Mouse (Mus musculus): ENCODE results near the gene Ak8.

Gene Ak8

GRCm38 (mm10) chr2:28699361-28700335, at the start of gene Ak8, which contains the start of gene Spaca9:
TSS of gene Ak8 (plus strand) at chr2:28700164.
TSS of gene Spaca9 (minus strand) at chr2:28699727.
- peak; percentile 47 for DNase-seq (ENCODE audit: low read depth, low spot score)

GRCm38 (mm10) chr2:28650526-28650925, 49.4 kb upstream of the Ak8 start:
- DNase-seq (ENCODE audit: low read depth, low spot score): no peak

- peak; percentile 38 for DNase-seq (ENCODE audit: low read depth, low spot score)
These were observed 46.6 kb upstream of the Ak8 start for GRCm38 (mm10) chr2:28653351-28653750.

- no peak for DNase-seq (ENCODE audit: low read depth, low spot score)
These were observed 45.7 kb upstream of the Ak8 start for GRCm38 (mm10) chr2:28654295-28654694.

GRCm38 (mm10) chr2:28656216-28656615, 43.7 kb upstream of the Ak8 start:
- no peak for DNase-seq (ENCODE audit: low read depth, low spot score)

GRCm38 (mm10) chr2:28662891-28663290, 37.1 kb upstream of the Ak8 start:
- no peak for DNase-seq (ENCODE audit: low read depth, low spot score)

- DNase-seq (ENCODE audit: low read depth, low spot score): no peak
These were observed 34.1 kb upstream of the Ak8 start for GRCm38 (mm10) chr2:28665818-28666217.

GRCm38 (mm10) chr2:28671438-28671837, 28.5 kb upstream of the Ak8 start:
- no peak for DNase-seq (ENCODE audit: low read depth, low spot score)

- no peak for DNase-seq (ENCODE audit: low read depth, low spot score)
These were observed 24.0 kb upstream of the Ak8 start for GRCm38 (mm10) chr2:28676005-28676404.

GRCm38 (mm10) chr2:28680710-28681109, 19.3 kb upstream of the Ak8 start:
- no peak for DNase-seq (ENCODE audit: low read depth, low spot score)

- DNase-seq (ENCODE audit: low read depth, low spot score): peak; percentile 45
These were observed 18.2 kb upstream of the Ak8 start for GRCm38 (mm10) chr2:28681718-28682117.

- no peak for DNase-seq (ENCODE audit: low read depth, low spot score)
These were observed 14.1 kb upstream of the Ak8 start for GRCm38 (mm10) chr2:28685895-28686294.

GRCm38 (mm10) chr2:28688431-28688830, 11.5 kb upstream of the Ak8 start:
- no peak for DNase-seq (ENCODE audit: low read depth, low spot score)

- DNase-seq (ENCODE audit: low read depth, low spot score): no peak
These were observed 7.3 kb upstream of the Ak8 start for GRCm38 (mm10) chr2:28692692-28693091.

GRCm38 (mm10) chr2:28698566-28698965, 1.4 kb upstream of the Ak8 start:
- DNase-seq (ENCODE audit: low read depth, low spot score): no peak

GRCm38 (mm10) chr2:28701646-28702262, 1.8 kb downstream of the Ak8 start:
- DNase-seq (ENCODE audit: low read depth, low spot score): no peak

GRCm38 (mm10) chr2:28706106-28706636, 6.2 kb downstream of the Ak8 start:
- no peak for DNase-seq (ENCODE audit: low read depth, low spot score)

GRCm38 (mm10) chr2:28706787-28707186, 6.8 kb downstream of the Ak8 start:
- DNase-seq (ENCODE audit: low read depth, low spot score): no peak

- no peak for DNase-seq (ENCODE audit: low read depth, low spot score)
These were observed 13.1 kb downstream of the Ak8 start for GRCm38 (mm10) chr2:28713036-28713435.

GRCm38 (mm10) chr2:28722419-28722818, 22.5 kb downstream of the Ak8 start:
- DNase-seq (ENCODE audit: low read depth, low spot score): no peak

- no peak for DNase-seq (ENCODE audit: low read depth, low spot score)
These were observed 23.9 kb downstream of the Ak8 start for GRCm38 (mm10) chr2:28723912-28724311.

GRCm38 (mm10) chr2:28727786-28728404, 27.9 kb downstream of the Ak8 start:
- DNase-seq (ENCODE audit: low read depth, low spot score): no peak

Data from telencephalon, adult 2 months (tissue).